ENCODE assay signal across 8 mouse cellular contexts in the genomic region with DNA sequence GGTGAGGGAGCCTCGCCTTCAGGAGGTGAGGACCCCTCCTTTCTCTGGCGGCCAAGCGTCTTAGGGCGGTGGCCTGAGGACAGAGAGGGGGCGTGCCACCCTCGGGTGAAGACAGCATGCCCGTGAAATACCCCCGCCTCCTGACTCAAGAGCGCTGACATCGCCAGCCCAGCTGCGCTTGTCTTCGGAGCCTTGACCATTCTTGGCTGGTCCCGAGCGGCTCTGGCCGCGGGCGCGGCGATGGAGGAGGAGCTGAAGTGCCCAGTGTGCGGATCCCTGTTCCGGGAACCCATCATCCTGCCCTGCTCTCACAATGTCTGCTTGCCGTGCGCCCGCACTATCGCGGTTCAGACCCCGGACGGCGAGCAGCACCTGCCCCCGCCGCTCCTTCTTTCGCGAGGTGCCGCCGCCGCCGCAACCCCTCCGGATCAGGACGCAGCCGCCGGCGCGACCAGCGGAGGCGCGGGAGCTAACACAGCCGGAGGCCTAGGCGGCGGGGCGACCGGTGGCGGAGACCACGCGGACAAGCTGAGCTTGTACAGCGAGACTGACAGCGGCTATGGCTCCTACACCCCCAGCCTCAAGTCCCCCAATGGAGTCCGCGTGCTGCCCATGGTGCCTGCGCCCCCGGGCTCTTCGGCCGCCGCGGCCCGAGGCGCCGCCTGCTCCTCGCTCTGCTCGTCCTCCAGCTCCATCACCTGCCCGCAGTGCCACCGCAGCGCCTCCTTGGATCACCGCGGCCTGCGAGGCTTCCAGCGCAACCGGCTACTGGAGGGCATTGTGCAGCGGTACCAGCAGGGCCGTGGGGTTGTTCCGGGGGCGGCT. TPM values are rescaled to one million over a fixed set of nuclear protein-coding genes. Genes with fewer than 3 reads are reported as not detected.
DNase-seq lines count a peak whose midpoint lies in the region; ATAC-seq and TF ChIP-seq lines count a peak whose summit lies in the region.

No protein-coding gene starts in this region.

- H3K9ac ChIP-seq in heart, embryonic 12.5 days: peak overlapping the region; percentile 26; the same call in 1 of the 2 replicates
- peak overlapping the region; percentile 81 for H3K9ac ChIP-seq in hindbrain, embryonic 12.5 days
- H3K9ac ChIP-seq in midbrain, embryonic 11.5 days (ENCODE audit: low read length): peak overlapping the region; percentile 61

- no peak for TF ChIP-seq CTCF in cerebellum, adult 2 months (IDR thresholded peaks at IDR 0.05; ENCODE audit: borderline replicate concordance, insufficient read depth, low read depth, low read length)

- intact Hi-C loops in heart, postnatal 25 days (cut with DNase I): no loop called here

- peak overlapping the region; percentile 100 for H3K4me2 ChIP-seq in heart, embryonic 12.5 days
- peak overlapping the region; percentile 96 for H3K4me2 ChIP-seq in hindbrain, embryonic 12.5 days (replicated peaks)
- H3K4me2 ChIP-seq in midbrain, embryonic 11.5 days: peak overlapping the region; percentile 94

- H3K4me3 ChIP-seq in heart, embryonic 12.5 days: peak overlapping the region; percentile 78
- H3K4me3 ChIP-seq in cerebellum, adult 2 months (replicated peaks; ENCODE audit: insufficient read depth, low read depth, low read length): peak overlapping the region; percentile 79
- H3K4me3 ChIP-seq in hindbrain, embryonic 12.5 days: peak overlapping the region; percentile 67
- H3K4me3 ChIP-seq in midbrain, embryonic 11.5 days (ENCODE audit: low read depth, low read length): peak overlapping the region; percentile 58

- no peak for DNase-seq in heart, postnatal 25 days (ENCODE audit: low spot score)
- DNase-seq in ES-CJ7 (ENCODE audit: low read depth, low spot score): peak; percentile 32
- peak in 1 of 2 experiments; percentile 62 for DNase-seq in cerebellum, adult 2 months
- peak; percentile 96 for DNase-seq in midbrain, embryonic 11.5 days (ENCODE audit: low spot score, missing footprints)
- DNase-seq in spleen, postnatal 36 days (ENCODE audit: low spot score in 2 of 2): no peak
- DNase-seq in gastrocnemius, postnatal 4 days (ENCODE audit: low spot score in 2 of 2): no peak

- peak; percentile 41 for ATAC-seq in heart, embryonic 12.5 days (ENCODE audit: insufficient number of reproducible peaks, low FRiP score)
- ATAC-seq in hindbrain, embryonic 12.5 days (ENCODE audit: low FRiP score): peak; percentile 53
- peak; percentile 25 for ATAC-seq in midbrain, embryonic 11.5 days (ENCODE audit: low FRiP score)

- WGBS in heart, embryonic 12.5 days: 1% methylated on average over 80 of the region's 81 CpGs
- WGBS in cerebellum, adult 2 months: under 1% methylated on average over 81 of the region's 81 CpGs
- WGBS in hindbrain, embryonic 12.5 days: under 1% methylated on average over 77 of the region's 81 CpGs
- under 1% methylated on average over 71 of the region's 81 CpGs for WGBS in midbrain, embryonic 11.5 days

- H3K27ac ChIP-seq in heart, embryonic 12.5 days (ENCODE audit: poor library complexity, severe bottlenecking): no peak overlapping the region
- peak overlapping the region; percentile 15 for H3K27ac ChIP-seq in cerebellum, adult 2 months (ENCODE audit: insufficient read depth, low read length)
- H3K27ac ChIP-seq in hindbrain, embryonic 12.5 days: peak overlapping the region; percentile 95
- peak overlapping the region; percentile 67 for H3K27ac ChIP-seq in midbrain, embryonic 11.5 days (ENCODE audit: low read depth, low read length)

- no peaks in the 10 kb centered on the region for H3K36me3 ChIP-seq in heart, embryonic 12.5 days
- H3K36me3 ChIP-seq in hindbrain, embryonic 12.5 days: no peaks in the 10 kb centered on the region
- no peaks in the 10 kb centered on the region for H3K36me3 ChIP-seq in midbrain, embryonic 11.5 days (ENCODE audit: control insufficient read depth, insufficient read depth, low read length)

- H3K9me3 ChIP-seq in heart, embryonic 12.5 days (replicated peaks): no peaks in the 10 kb centered on the region
- no peaks in the 10 kb centered on the region for H3K9me3 ChIP-seq in hindbrain, embryonic 12.5 days (replicated peaks)
- H3K9me3 ChIP-seq in midbrain, embryonic 11.5 days (ENCODE audit: control insufficient read depth, low read length): no peaks in the 10 kb centered on the region

- peaks cover 60% of the 10 kb centered on the region for H3K27me3 ChIP-seq in heart, embryonic 12.5 days (replicated peaks)
- H3K27me3 ChIP-seq in cerebellum, adult 2 months (ENCODE audit: control insufficient read depth, insufficient read depth, low read length): no peaks in the 10 kb centered on the region
- peaks cover 49% of the 10 kb centered on the region for H3K27me3 ChIP-seq in hindbrain, embryonic 12.5 days
- H3K27me3 ChIP-seq in midbrain, embryonic 11.5 days (ENCODE audit: control insufficient read depth, insufficient read depth, low read length): peaks cover 49% of the 10 kb centered on the region

- peaks cover 32% of the 10 kb centered on the region for H3K4me1 ChIP-seq in heart, embryonic 12.5 days (replicated peaks)
- peaks cover 11% of the 10 kb centered on the region for H3K4me1 ChIP-seq in cerebellum, adult 2 months (ENCODE audit: control insufficient read depth, insufficient read depth, low read length)
- H3K4me1 ChIP-seq in hindbrain, embryonic 12.5 days: peaks cover 51% of the 10 kb centered on the region
- peaks cover 21% of the 10 kb centered on the region for H3K4me1 ChIP-seq in midbrain, embryonic 11.5 days (ENCODE audit: control insufficient read depth, insufficient read depth, low read length)

- TF ChIP-seq POLR2A in cerebellum, adult 2 months (IDR thresholded peaks at IDR 0.05; ENCODE audit: borderline replicate concordance, insufficient read depth, low read length): no peak

RNA-seq across cellular contexts. Expression of gene Trim67, which starts 1.0 kb away (rescaled TPM):
- polyA plus RNA-seq in heart, embryonic 12.5 days (2016; fragmentation: Nextera tagmentation; extraction: Ambion mirVana): 0.24 and 0.33 TPM in 2 replicates
- under 1 TPM; 0.53 to 0.73 TPM for total RNA-seq in heart, postnatal 25 days (2021)
- 19.4 and 23.3 TPM in 2 replicates for polyA plus RNA-seq in cerebellum, adult 2 months (2012; rRNA removed)
- polyA plus RNA-seq in hindbrain, embryonic 12.5 days (2016; fragmentation: Nextera tagmentation; extraction: Ambion mirVana): 11.9 and 13.2 TPM in 2 replicates
- polyA plus RNA-seq in midbrain, embryonic 11.5 days (2014; fragmentation: Nextera tagmentation; extraction: Ambion mirVana): 2.9 and 3.3 TPM in 2 replicates
- under 1 TPM; 0.12 to 0.13 TPM for total RNA-seq in gastrocnemius, postnatal 4 days (2021)

RNA-seq across cellular contexts. Expression of gene Fam89a, which starts 42.2 kb away (rescaled TPM):
- 2.6 and 2.8 TPM in 2 replicates for polyA plus RNA-seq in heart, embryonic 12.5 days (2016; fragmentation: Nextera tagmentation; extraction: Ambion mirVana)
- total RNA-seq in heart, postnatal 25 days (2021): 1 to 10 TPM in 1 of 2 experiments, under 1 TPM in 1; 0.78 to 1.2 TPM
- polyA plus RNA-seq in cerebellum, adult 2 months (2012; rRNA removed): 1.2 and 1.3 TPM in 2 replicates
- polyA plus RNA-seq in hindbrain, embryonic 12.5 days (2016; fragmentation: Nextera tagmentation; extraction: Ambion mirVana): 5.1 and 6.0 TPM in 2 replicates
- 2.1 and 2.2 TPM in 2 replicates for polyA plus RNA-seq in midbrain, embryonic 11.5 days (2014; fragmentation: Nextera tagmentation; extraction: Ambion mirVana)
- total RNA-seq in gastrocnemius, postnatal 4 days (2021): under 1 TPM; 0.86 to 0.96 TPM

Comparison
In these comparisons a context has a peak if more than half of its experiments do, and no peak if none do; other contexts are left out.
1. H3K9ac ChIP-seq: peak in every context shown above with its lines; median percentile 81 in hindbrain, embryonic 12.5 days; 61 in midbrain, embryonic 11.5 days; 26 in heart, embryonic 12.5 days.
2. DNase-seq: peak in ES-CJ7 (single experiment) and midbrain, embryonic 11.5 days (single experiment); none in heart, postnatal 25 days (single experiment), spleen, postnatal 36 days (0 of 2) and gastrocnemius, postnatal 4 days (0 of 2).
3. Peak in every context shown above with its lines, with median percentiles within 50 percentile points of each other: ATAC-seq, H3K4me2 ChIP-seq and H3K4me3 ChIP-seq.